ENCODE assay signal across 8 mouse cellular contexts in genomic region chr7:92777108-92777973, GRCm38 (mm10). TPM values are rescaled to one million over a fixed set of nuclear protein-coding genes. Genes with fewer than 3 reads are reported as not detected.
DNase-seq lines count a peak whose midpoint lies in the region; ATAC-seq lines count a peak whose summit lies in the region.

No protein-coding gene starts in this region.

- H3K9me3 ChIP-seq in forebrain, embryonic 11.5 days (ENCODE audit: control insufficient read depth, low read length) = no peaks in the 10 kb centered on the region
- 0 out of 2 replicates have a peak, but pooled peaks cover 2% of the 10 kb centered on the region for H3K9me3 ChIP-seq in heart, embryonic 14.5 days (ENCODE audit: control insufficient read depth, low read length)
- no peaks in the 10 kb centered on the region; the same call in 1 of the 2 replicates for H3K9me3 ChIP-seq in kidney, embryonic 16.5 days (ENCODE audit: low read length)
- H3K9me3 ChIP-seq in limb, embryonic 15.5 days = no peaks in the 10 kb centered on the region
- H3K9me3 ChIP-seq in neural tube, embryonic 11.5 days (ENCODE audit: control insufficient read depth, low read length) = no peaks in the 10 kb centered on the region

- peak overlapping the region; percentile 39; the same call in 1 of the 2 replicates for H3K27ac ChIP-seq in forebrain, embryonic 11.5 days (ENCODE audit: low read depth, low read length)
- peak overlapping the region; percentile 24 to 34; a peak in 1 of 4 replicates for H3K27ac ChIP-seq in heart, embryonic 14.5 days (replicated peaks in 1 of 2; ENCODE audit: control insufficient read depth in 1 of 2, insufficient read depth in 1 of 2, low read depth in 2 of 2, low read length in 2 of 2)
- H3K27ac ChIP-seq in kidney, embryonic 16.5 days (ENCODE audit: low read length) = 0 out of 2 replicates have a peak overlapping the region, but pooled peaks have one; percentile 46
- H3K27ac ChIP-seq in limb, embryonic 15.5 days = peak overlapping the region; percentile 94
- H3K27ac ChIP-seq in neural tube, embryonic 11.5 days (ENCODE audit: low read depth, low read length) = no peak overlapping the region

- no peaks in the 10 kb centered on the region for H3K36me3 ChIP-seq in forebrain, embryonic 11.5 days (ENCODE audit: control insufficient read depth, insufficient read depth, low read length)
- H3K36me3 ChIP-seq in heart, embryonic 14.5 days (ENCODE audit: control insufficient read depth, insufficient read depth, low read length) = no peaks in the 10 kb centered on the region
- H3K36me3 ChIP-seq in kidney, embryonic 16.5 days (ENCODE audit: insufficient read depth, low read length) = no peaks in the 10 kb centered on the region
- no peaks in the 10 kb centered on the region; the same call in 1 of the 2 replicates for H3K36me3 ChIP-seq in limb, embryonic 15.5 days
- no peaks in the 10 kb centered on the region for H3K36me3 ChIP-seq in neural tube, embryonic 11.5 days (ENCODE audit: control insufficient read depth, insufficient read depth, low read length)

- peaks cover 8% of the 10 kb centered on the region for H3K4me1 ChIP-seq in forebrain, embryonic 11.5 days (replicated peaks; ENCODE audit: control insufficient read depth, insufficient read depth, low read length)
- peaks cover 7 to 11% of the 10 kb centered on the region in 2 experiments; a peak in 2 of 4 replicates for H3K4me1 ChIP-seq in heart, embryonic 14.5 days (ENCODE audit: control insufficient read depth in 2 of 2, insufficient read depth in 2 of 2, low read length in 2 of 2)
- peaks cover 18% of the 10 kb centered on the region; the same call in 1 of the 2 replicates for H3K4me1 ChIP-seq in kidney, embryonic 16.5 days (ENCODE audit: insufficient read depth, low read length)
- peaks cover 30% of the 10 kb centered on the region for H3K4me1 ChIP-seq in limb, embryonic 15.5 days
- no peaks in the 10 kb centered on the region for H3K4me1 ChIP-seq in neural tube, embryonic 11.5 days (ENCODE audit: control insufficient read depth, insufficient read depth, low read length)

- H3K27me3 ChIP-seq in forebrain, embryonic 11.5 days (ENCODE audit: control insufficient read depth, insufficient read depth, low read length) = no peaks in the 10 kb centered on the region
- H3K27me3 ChIP-seq in heart, embryonic 14.5 days (ENCODE audit: control insufficient read depth, insufficient read depth, low read length) = no peaks in the 10 kb centered on the region
- no peaks in the 10 kb centered on the region for H3K27me3 ChIP-seq in kidney, embryonic 16.5 days (ENCODE audit: insufficient read depth, low read length)
- no peaks in the 10 kb centered on the region for H3K27me3 ChIP-seq in limb, embryonic 15.5 days
- H3K27me3 ChIP-seq in neural tube, embryonic 11.5 days (ENCODE audit: control insufficient read depth, insufficient read depth, low read length) = no peaks in the 10 kb centered on the region

- WGBS in forebrain, embryonic 11.5 days = 26% methylated on average over 17 of the region's 17 CpGs
- 26% methylated on average over 17 of the region's 17 CpGs for WGBS in heart, embryonic 14.5 days
- WGBS in kidney, embryonic 16.5 days = 29% methylated on average over 17 of the region's 17 CpGs
- WGBS in limb, embryonic 15.5 days = 6% methylated on average over 17 of the region's 17 CpGs
- 46% methylated on average over 17 of the region's 17 CpGs for WGBS in neural tube, embryonic 11.5 days

- ATAC-seq in forebrain, embryonic 11.5 days (replicated peaks; ENCODE audit: low FRiP score) = peak; percentile 72
- peak; percentile 31; the same call in 1 of the 2 replicates for ATAC-seq in heart, embryonic 14.5 days (ENCODE audit: insufficient number of reproducible peaks, insufficient read depth, low FRiP score, low read depth)
- peak; percentile 39 for ATAC-seq in kidney, embryonic 16.5 days (ENCODE audit: low FRiP score, low TSS enrichment)
- ATAC-seq in limb, embryonic 15.5 days (ENCODE audit: insufficient number of reproducible peaks, low FRiP score, low TSS enrichment, low read depth) = peak; percentile 79
- no peak for ATAC-seq in neural tube, embryonic 11.5 days (ENCODE audit: insufficient read depth, low FRiP score, low TSS enrichment)

- H3K4me2 ChIP-seq in forebrain, embryonic 11.5 days (ENCODE audit: low read depth, low read length, severe bottlenecking) = peak overlapping the region; percentile 31; the same call in 1 of the 2 replicates
- peak overlapping the region; percentile 60 for H3K4me2 ChIP-seq in heart, embryonic 14.5 days (ENCODE audit: low read length)
- H3K4me2 ChIP-seq in kidney, embryonic 16.5 days (replicated peaks; ENCODE audit: low read depth, low read length) = peak overlapping the region; percentile 44
- peak overlapping the region; percentile 55 for H3K4me2 ChIP-seq in limb, embryonic 15.5 days
- H3K4me2 ChIP-seq in neural tube, embryonic 11.5 days (ENCODE audit: low read depth) = no peak overlapping the region

- peak overlapping the region; percentile 31 for H3K9ac ChIP-seq in forebrain, embryonic 11.5 days (ENCODE audit: low read length)
- peak overlapping the region; percentile 62 for H3K9ac ChIP-seq in heart, embryonic 14.5 days (ENCODE audit: low read length)
- H3K9ac ChIP-seq in kidney, embryonic 16.5 days (replicated peaks; ENCODE audit: low read length) = peak overlapping the region; percentile 53
- H3K9ac ChIP-seq in limb, embryonic 15.5 days = no peak overlapping the region
- no peak overlapping the region for H3K9ac ChIP-seq in neural tube, embryonic 11.5 days (ENCODE audit: low read length)

- DNase-seq in ovary, postnatal 36 days (ENCODE audit: low spot score) = peak; percentile 42
- no peak for DNase-seq in ovary, adult 18-20 months (ENCODE audit: low spot score)
- DNase-seq in forebrain, embryonic 11.5 days (ENCODE audit: low spot score) = peak; percentile 64
- peak; percentile 43 for DNase-seq in neural tube, embryonic 11.5 days (ENCODE audit: low spot score)
- DNase-seq in spleen, adult 12 weeks (ENCODE audit: low spot score) = no peak

- H3K4me3 ChIP-seq in forebrain, embryonic 11.5 days (ENCODE audit: low read depth, low read length) = no peak overlapping the region
- peak overlapping the region; percentile 17 to 26; a peak in 3 of 4 replicates for H3K4me3 ChIP-seq in heart, embryonic 14.5 days (ENCODE audit: control insufficient read depth in 1 of 2, insufficient read depth in 1 of 2, low read depth in 1 of 2, low read length in 2 of 2)
- H3K4me3 ChIP-seq in kidney, embryonic 16.5 days (ENCODE audit: low read length) = peak overlapping the region; percentile 12
- H3K4me3 ChIP-seq in limb, embryonic 15.5 days = peak overlapping the region; percentile 39
- no peak overlapping the region for H3K4me3 ChIP-seq in neural tube, embryonic 11.5 days (ENCODE audit: low read depth, low read length)

RNA-seq across cellular contexts. Expression of gene Rab30, which starts 35.9 kb away (rescaled TPM):
- polyA plus RNA-seq in forebrain, embryonic 11.5 days (2014; fragmentation: Nextera tagmentation; extraction: Ambion mirVana) = 18.2 and 19.1 TPM in 2 replicates
- polyA plus RNA-seq in heart, embryonic 14.5 days (2014; fragmentation: Nextera tagmentation; extraction: Ambion mirVana) = 6.6 and 7.5 TPM in 2 replicates
- polyA plus RNA-seq in kidney, embryonic 16.5 days (2015; fragmentation: Nextera tagmentation; extraction: Ambion mirVana) = 7.4 and 8.0 TPM in 2 replicates
- polyA plus RNA-seq in limb, embryonic 15.5 days (2015; fragmentation: Nextera tagmentation; extraction: Ambion mirVana) = 21.3 and 22.4 TPM in 2 replicates
- polyA plus RNA-seq in neural tube, embryonic 11.5 days (2014; fragmentation: Nextera tagmentation; extraction: Ambion mirVana) = 24.3 and 25.5 TPM in 2 replicates

Comparison
In these comparisons a context has a peak if more than half of its experiments do, and no peak if none do; other contexts are left out.
1. DNase-seq: peak in ovary, postnatal 36 days (single experiment), forebrain, embryonic 11.5 days (single experiment) and neural tube, embryonic 11.5 days (single experiment); none in ovary, adult 18-20 months (single experiment) and spleen, adult 12 weeks (single experiment).
2. H3K4me3 ChIP-seq: peak in heart, embryonic 14.5 days (2 of 2), kidney, embryonic 16.5 days (single experiment) and limb, embryonic 15.5 days (single experiment); none in forebrain, embryonic 11.5 days (single experiment) and neural tube, embryonic 11.5 days (single experiment).
3. H3K9ac ChIP-seq: peak in forebrain, embryonic 11.5 days (single experiment), heart, embryonic 14.5 days (single experiment) and kidney, embryonic 16.5 days (single experiment); none in limb, embryonic 15.5 days (single experiment) and neural tube, embryonic 11.5 days (single experiment).